Mouse (Mus musculus) lung, embryonic 16.5 days (tissue): Measurements from ENCODE around the gene Psmc6. TPM values are rescaled to one million over a fixed set of nuclear protein-coding genes. Genes with fewer than 3 reads are reported as not detected.

Experiments
- ATAC-seq: fragments of 200-750 bp; cut with Nextera tagmentation; 2 replicates; pipeline ENCODE4 v1.8.0; 2017; ENCODE audit warnings: low read depth, mild to moderate bottlenecking, moderate library complexity
- H3K27ac ChIP-seq: fragments of 300-500 bp; sonication (generic); 2 replicates; pipeline ENCODE4 v1.5.1; 2014; ENCODE audit warnings: mild to moderate bottlenecking, control low read depth, low read length
- H3K27me3 ChIP-seq: fragments of 300-500 bp; sonication (generic); 2 replicates; pipeline ENCODE4 v1.6.1; 2014; ENCODE audit warnings: low read depth, low read length, mixed read lengths; ENCODE audit not compliant: control insufficient read depth, insufficient read depth
- H3K36me3 ChIP-seq: fragments of 300-500 bp; sonication (generic); 2 replicates; pipeline ENCODE4 v1.6.1; 2014; ENCODE audit warnings: low read length; ENCODE audit not compliant: control insufficient read depth, insufficient read depth
- H3K4me1 ChIP-seq: fragments of 300-500 bp; sonication (generic); replicated peaks from 2 replicates; pipeline ENCODE4 v1.6.1; 2014; ENCODE audit warnings: low read length, mixed read lengths; ENCODE audit not compliant: control insufficient read depth, insufficient read depth
- H3K4me2 ChIP-seq: fragments of 300-500 bp; sonication (generic); 2 replicates; pipeline ENCODE4 v1.6.1; 2014; ENCODE audit warnings: low read depth, low read length, control low read depth
- H3K4me3 ChIP-seq: fragments of 300-500 bp; sonication (generic); 2 replicates; pipeline ENCODE4 v1.5.1; 2014; ENCODE audit warnings: mild to moderate bottlenecking, low read length, control low read depth
- H3K9ac ChIP-seq: fragments of 300-500 bp; sonication (generic); 2 replicates; pipeline ENCODE4 v1.6.1; 2014; ENCODE audit warnings: low read length, control low read depth
- H3K9me3 ChIP-seq: fragments of 300-500 bp; sonication (generic); 2 replicates; pipeline ENCODE4 v1.6.1; 2016; ENCODE audit warnings: low read length; ENCODE audit not compliant: control insufficient read depth
- WGBS: fragments of 180-500 bp; shearing (Covaris S2); extraction: QIAGEN DNeasy Blood & Tissue Kit; methylation state at CpG from one replicate; pipeline ENCODE4 v1.1.7; 2014; 5-methylcytosine and 5-hydroxymethylcytosine counted together
- polyA plus RNA-seq: library from polyadenylated mRNA; unstranded; fragments of >200 nt; fragmentation: Nextera tagmentation; extraction: Ambion mirVana; gene quantifications from 2 replicates; pipeline ENCODE4 v1.2.1, GENCODE M21; 2015

Psmc6 gene
- polyA plus RNA-seq, 1 experiment from 2014 or later, result 150 TPM

DNA sequence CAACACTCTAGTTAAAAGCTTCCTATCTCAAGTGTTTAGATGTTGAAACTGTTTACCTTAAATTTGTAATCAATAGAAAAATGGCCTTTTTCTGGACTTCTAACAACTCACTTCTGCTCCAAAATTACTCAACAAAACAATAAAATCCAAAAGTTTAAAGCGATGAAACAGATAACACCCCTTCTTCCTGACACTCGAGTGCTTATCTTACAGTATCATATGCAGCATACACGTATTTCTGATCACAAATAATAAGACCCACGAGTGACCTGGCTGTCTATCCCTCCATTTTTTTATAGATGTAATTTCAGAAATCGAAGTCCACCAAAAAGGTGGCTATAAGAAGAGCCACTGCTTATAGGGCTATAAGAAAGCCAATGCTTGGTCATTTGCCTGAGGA is 12.7 kb upstream of the Psmc6 start:
- H3K9me3 ChIP-seq, result no peaks in the 10 kb centered on the region
- H3K4me3 ChIP-seq, result peak overlapping the region; percentile 81
- 62% methylated on average over 5 of the region's 5 CpGs for WGBS
- H3K4me2 ChIP-seq, result peak overlapping the region; percentile 84
- H3K36me3 ChIP-seq, result no peaks in the 10 kb centered on the region
- H3K27me3 ChIP-seq, result no peaks in the 10 kb centered on the region
- peak overlapping the region; percentile 87; the same call in 1 of the 2 replicates for H3K9ac ChIP-seq
- ATAC-seq, result no peak
- H3K27ac ChIP-seq, result no peak overlapping the region
- H3K4me1 ChIP-seq, result peaks cover 16% of the 10 kb centered on the region

DNA sequence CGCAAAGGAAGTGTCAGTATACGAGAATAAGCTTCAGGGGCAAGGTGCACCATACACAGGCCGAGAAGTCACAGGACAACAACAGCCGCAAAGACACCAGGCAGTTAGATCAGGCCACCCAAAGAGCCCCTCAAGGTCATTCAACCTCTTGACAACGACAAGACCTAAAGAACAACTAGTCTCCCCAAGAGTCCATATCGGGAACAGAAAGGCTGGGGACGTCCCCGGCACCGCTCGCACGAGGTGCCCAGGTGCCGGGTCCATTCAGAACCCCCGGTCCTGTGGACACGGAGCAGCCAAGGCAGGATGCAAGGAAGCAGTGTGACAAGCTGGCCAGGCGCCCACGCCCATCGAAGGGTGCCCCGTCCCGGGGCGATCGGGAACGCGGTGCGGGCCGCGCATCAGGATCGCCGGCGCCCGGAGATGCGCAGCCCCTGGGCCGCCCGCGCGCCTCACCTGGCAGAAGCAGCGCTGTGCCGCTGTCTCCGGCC is 11.6 kb upstream of the Psmc6 start:
- ATAC-seq, result peak; percentile 4; the same call in 1 of the 2 replicates
- Histone ChIP-seq H3K4me2 (peak overlapping the region; percentile 84), H3K27me3 (no peaks in the 10 kb centered on the region), H3K4me3 (peak overlapping the region; percentile 81), H3K4me1 (peaks cover 16% of the 10 kb centered on the region), H3K9me3 (no peaks in the 10 kb centered on the region), H3K36me3 (no peaks in the 10 kb centered on the region), H3K27ac (peak overlapping the region; percentile 88), H3K9ac (peak overlapping the region; percentile 87)
- whole genome bisulfite sequencing, result under 1% methylated on average over 36 of the region's 38 CpGs

DNA sequence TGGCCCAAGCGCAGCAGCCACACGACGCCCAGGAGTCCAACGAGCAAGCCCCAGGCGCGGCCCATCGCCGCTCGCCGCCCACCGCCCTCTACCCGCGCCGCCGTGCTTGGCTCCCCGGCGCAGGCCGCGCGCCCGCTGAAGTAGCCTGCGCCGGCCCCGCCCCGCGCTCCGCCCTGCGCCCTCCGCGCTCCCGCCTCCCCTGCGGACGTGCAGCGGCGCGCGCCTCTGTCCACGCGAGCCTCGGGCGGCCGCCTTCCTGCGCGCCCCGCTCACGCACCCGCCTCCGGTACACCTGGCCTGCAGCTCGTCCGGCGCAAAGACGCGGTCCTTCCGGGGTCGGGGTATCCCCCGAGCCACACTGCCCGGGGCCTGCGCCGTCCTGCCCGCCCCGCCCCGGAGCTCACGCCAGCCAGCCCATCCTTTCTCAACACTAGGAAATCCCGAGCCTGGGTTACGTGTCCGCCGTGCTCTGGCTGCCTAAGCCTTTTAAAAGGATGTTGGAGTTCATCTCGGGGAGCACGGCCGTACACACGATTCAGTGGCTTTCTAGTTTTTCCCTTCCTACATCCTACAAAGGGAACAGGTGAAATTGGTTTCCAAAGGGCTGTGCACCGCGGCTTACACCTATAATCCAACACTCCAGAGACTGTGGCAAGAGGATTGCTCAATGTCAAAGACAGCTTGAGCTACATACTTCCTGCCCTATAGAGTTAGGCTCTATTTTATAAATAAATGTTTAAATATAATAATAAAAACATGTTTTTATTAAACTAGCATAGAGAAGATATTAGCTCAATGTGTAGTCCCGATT is 11.0 kb upstream of the Psmc6 start, which contains the start of gene Ero1l:
Gene Ero1l, minus strand, starts transcription at position 346 of the 811 bp plus-strand sequence.
- H3K4me3 ChIP-seq, result peak within 1 kb of the TSS; percentile 81
- ATAC-seq, result peak; percentile 96

DNA sequence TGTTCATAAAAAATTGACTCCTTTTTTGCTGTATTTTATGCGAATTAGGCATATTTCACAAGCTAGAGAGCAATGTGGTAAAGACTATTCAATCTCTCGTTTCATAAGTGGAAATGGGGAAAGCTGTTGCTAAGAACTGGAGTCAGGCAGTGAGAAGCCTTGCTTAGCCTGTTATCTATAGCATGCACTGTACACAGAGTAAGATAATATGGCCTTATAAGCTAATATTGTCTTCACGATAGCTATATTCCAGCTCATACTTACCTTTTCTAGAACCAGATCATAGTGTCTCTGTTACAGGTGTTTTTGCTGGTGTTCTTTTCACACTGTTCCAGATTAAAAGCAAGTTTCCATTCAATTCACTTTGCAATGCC is 10.4 kb upstream of the Psmc6 start:
- Histone ChIP-seq H3K27me3 (no peaks in the 10 kb centered on the region), H3K9ac (no peak overlapping the region), H3K4me3 (peak overlapping the region; percentile 81; the same call in 1 of the 2 replicates), H3K27ac (no peak overlapping the region; the same call in 1 of the 2 replicates), H3K36me3 (no peaks in the 10 kb centered on the region), H3K9me3 (no peaks in the 10 kb centered on the region), H3K4me2 (no peak overlapping the region), H3K4me1 (peaks cover 16% of the 10 kb centered on the region)
- 46% methylated on average over 3 of the region's 3 CpGs for WGBS
- ATAC-seq, result no peak

More for the DNA sequence above, 11.0 kb upstream of the Psmc6 start, which contains the start of gene Ero1l:
- Histone ChIP-seq H3K9me3 (no peaks in the 10 kb centered on the region), H3K27me3 (no peaks in the 10 kb centered on the region), H3K27ac (peak within 1 kb of the TSS; percentile 88), H3K36me3 (no peaks in the 10 kb centered on the region), H3K9ac (peak within 1 kb of the TSS; percentile 87), H3K4me1 (peaks cover 16% of the 10 kb centered on the region), H3K4me2 (peak within 1 kb of the TSS; percentile 84)
- 1% methylated on average over 65 of the region's 74 CpGs for WGBS

DNA sequence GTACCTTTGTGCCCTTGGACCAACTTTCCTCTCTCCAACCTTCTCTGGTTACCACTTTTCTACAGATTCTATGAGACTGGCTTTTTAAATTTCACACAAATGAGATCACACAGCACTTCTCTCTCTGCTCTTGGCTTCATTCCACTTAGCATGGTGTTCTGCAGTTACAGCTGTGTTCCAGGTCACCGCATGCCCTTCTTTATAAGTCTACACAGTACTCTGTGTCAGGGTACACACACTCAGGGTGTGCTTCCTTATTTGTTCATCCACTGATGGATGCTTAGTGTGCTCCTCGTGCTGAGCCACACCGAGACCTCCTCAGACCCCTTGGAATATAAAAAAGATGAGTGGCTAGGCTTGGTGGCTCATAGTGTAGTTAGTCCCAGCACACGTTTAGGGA is 9.5 kb upstream of the Psmc6 start:
- WGBS, result 69% methylated on average over 4 of the region's 4 CpGs
- Histone ChIP-seq H3K27ac (no peak overlapping the region), H3K9ac (no peak overlapping the region), H3K27me3 (no peaks in the 10 kb centered on the region), H3K4me2 (no peak overlapping the region), H3K4me3 (no peak overlapping the region), H3K4me1 (peaks cover 13% of the 10 kb centered on the region), H3K9me3 (no peaks in the 10 kb centered on the region), H3K36me3 (no peaks in the 10 kb centered on the region)
- ATAC-seq, result no peak

DNA sequence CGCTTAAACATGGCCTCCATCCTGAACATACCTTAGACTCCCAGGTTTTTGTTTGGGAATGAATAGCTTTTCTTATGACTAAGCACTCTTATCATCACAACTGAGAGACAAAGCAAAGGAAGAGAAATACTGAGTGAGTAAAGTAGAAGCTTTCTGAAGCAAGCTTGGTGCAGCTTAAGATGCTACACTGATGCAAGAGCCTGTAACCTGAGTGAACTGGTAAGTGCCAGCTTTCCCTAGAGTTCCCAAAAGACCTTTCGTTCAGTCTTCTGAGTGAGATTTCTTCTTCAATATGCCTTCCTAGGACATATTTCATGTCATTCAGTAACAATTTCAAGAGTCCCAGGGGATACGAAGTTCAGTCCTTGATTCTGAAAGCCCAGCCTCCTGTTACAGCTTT is 8.5 kb upstream of the Psmc6 start:
- WGBS, result 69% methylated on average over 3 of the region's 3 CpGs
- H3K9me3 ChIP-seq, result no peaks in the 10 kb centered on the region

DNA sequence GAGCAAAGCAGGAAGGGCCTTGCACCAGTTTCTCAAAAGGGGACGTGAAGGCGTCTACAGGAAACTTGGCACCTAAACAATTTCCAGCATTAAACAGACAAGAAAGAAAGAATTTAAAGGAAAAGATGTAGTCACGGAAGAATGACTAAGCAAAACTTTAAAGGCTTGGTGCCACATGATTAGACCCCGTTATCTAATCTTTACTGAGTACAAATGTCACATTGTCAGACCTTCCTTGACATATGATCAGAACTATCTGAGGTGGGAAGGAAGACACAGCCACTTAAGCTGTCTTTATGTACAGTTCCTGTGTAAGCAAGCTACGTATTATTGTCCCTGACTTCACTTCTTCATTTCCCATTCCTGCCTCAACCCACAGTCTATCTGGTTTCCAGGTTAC is 8.0 kb upstream of the Psmc6 start:
- H3K36me3 ChIP-seq, result no peaks in the 10 kb centered on the region
- no peaks in the 10 kb centered on the region for H3K9me3 ChIP-seq
- WGBS, result 38% methylated on average over 5 of the region's 5 CpGs
- no peak overlapping the region for H3K4me3 ChIP-seq
- H3K4me1 ChIP-seq, result peaks cover 7% of the 10 kb centered on the region; the same call in 1 of the 2 replicates
- H3K27me3 ChIP-seq, result no peaks in the 10 kb centered on the region
- no peak overlapping the region for H3K27ac ChIP-seq
- H3K9ac ChIP-seq, result no peak overlapping the region
- no peak for ATAC-seq
- H3K4me2 ChIP-seq, result no peak overlapping the region

More for the DNA sequence above, 8.5 kb upstream of the Psmc6 start:
- peaks cover 7% of the 10 kb centered on the region; the same call in 1 of the 2 replicates for H3K4me1 ChIP-seq
- H3K27me3 ChIP-seq, result no peaks in the 10 kb centered on the region
- no peaks in the 10 kb centered on the region for H3K36me3 ChIP-seq
- H3K4me2 ChIP-seq, result no peak overlapping the region
- ATAC-seq, result no peak
- no peak overlapping the region for H3K27ac ChIP-seq
- H3K9ac ChIP-seq, result no peak overlapping the region
- no peak overlapping the region for H3K4me3 ChIP-seq

DNA sequence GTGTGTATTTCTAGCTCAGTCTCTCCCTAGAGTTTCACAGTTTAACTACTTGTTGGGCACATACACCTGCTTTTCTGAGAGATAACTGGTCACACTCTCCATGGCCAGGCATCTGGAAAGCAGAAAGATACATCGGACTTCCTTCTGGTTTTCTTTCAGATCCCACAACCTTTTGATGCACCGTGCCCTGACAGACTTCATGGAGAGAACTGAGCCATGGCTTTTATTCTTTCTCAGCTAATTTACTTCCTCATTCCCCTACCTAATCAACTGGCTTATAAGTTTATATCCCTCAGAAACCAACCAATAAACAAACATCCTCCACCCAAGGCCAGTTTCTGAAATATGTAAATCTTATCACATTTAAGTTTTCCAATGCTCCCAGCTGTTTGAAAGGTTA is 7.1 kb upstream of the Psmc6 start:
- H3K9me3 ChIP-seq, result no peaks in the 10 kb centered on the region
- H3K4me1 ChIP-seq, result peaks cover 2% of the 10 kb centered on the region; the same call in 1 of the 2 replicates
- H3K27me3 ChIP-seq, result no peaks in the 10 kb centered on the region
- no peaks in the 10 kb centered on the region for H3K36me3 ChIP-seq
- H3K4me2 ChIP-seq, result no peak overlapping the region
- WGBS, result 82% methylated on average over 2 of the region's 2 CpGs
- H3K4me3 ChIP-seq, result no peak overlapping the region
- ATAC-seq, result no peak
- no peak overlapping the region for H3K9ac ChIP-seq
- H3K27ac ChIP-seq, result no peak overlapping the region

DNA sequence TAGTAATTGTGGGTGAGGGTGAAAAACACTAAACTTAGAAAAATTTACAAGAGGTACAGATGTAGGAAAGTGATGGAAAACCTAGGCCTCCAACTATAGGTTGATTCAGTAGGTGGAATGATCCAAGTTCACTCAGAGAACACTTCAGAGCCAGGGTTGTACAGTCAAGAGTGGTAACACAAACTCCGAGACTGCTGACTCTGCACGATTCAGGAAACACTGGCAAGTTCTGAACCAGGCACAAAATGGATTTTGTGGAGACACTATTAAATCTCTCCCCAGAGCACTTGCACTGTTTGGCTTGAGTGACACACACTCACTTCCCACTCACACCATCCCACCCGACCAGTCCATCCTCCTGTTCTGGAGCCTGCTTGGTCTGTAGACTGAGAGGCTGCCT is 6.3 kb upstream of the Psmc6 start:
- H3K9ac ChIP-seq, result no peak overlapping the region
- no peak overlapping the region for H3K27ac ChIP-seq
- 0 out of 2 replicates have a peak, but pooled peaks cover 2% of the 10 kb centered on the region for H3K4me1 ChIP-seq
- H3K4me3 ChIP-seq, result no peak overlapping the region
- H3K27me3 ChIP-seq, result no peaks in the 10 kb centered on the region
- H3K9me3 ChIP-seq, result no peaks in the 10 kb centered on the region
- no peak for ATAC-seq
- H3K4me2 ChIP-seq, result no peak overlapping the region
- WGBS, result 68% methylated on average over 3 of the region's 3 CpGs
- H3K36me3 ChIP-seq, result no peaks in the 10 kb centered on the region
